Mouse (Mus musculus): ENCODE measurements at regions not wholly inside any gene's neighbourhood (a gene's known extent, or its start where the extent isn't known, plus 50 kb on each side); places are given as distances from the start of the nearest gene placed in this dataset.

- TF ChIP-seq CTCF (IDR thresholded peaks at IDR 0.05; ENCODE audit: low read depth, low read length) (no peak), TAL1 (conservative IDR thresholded peaks at IDR 0.05; ENCODE audit: low read depth, low read length) (no peak), GATA1 (IDR thresholded peaks at IDR 0.05; ENCODE audit: borderline replicate concordance, low read length) (no peak), GATA2 (IDR thresholded peaks at IDR 0.05; ENCODE audit: borderline replicate concordance, low read depth, low read length) (no peak)
Measured at GRCm38 (mm10) chr1:73264245-73264644, 248.5 kb upstream of the Tnp1 start.
